Mouse (Mus musculus): ENCODE data around the gene Hist1h2ak. TPM values are rescaled to one million over a fixed set of nuclear protein-coding genes. Genes with fewer than 3 reads are reported as not detected.
A peak's percentile ranks its signal among the peaks of the same experiment; 100 is the strongest.
"Not testable (repeated sequence)": the region's sequence is repeated elsewhere in the genome, so short reads cannot be mapped to it uniquely, and the experiment has no call there.

Hist1h2ak gene
- polyA plus RNA-seq, 2 experiments, result 11.0 to 26.8 TPM

- WGBS, result 2% methylated on average over 44 of the region's 44 CpGs
- H3K27ac ChIP-seq (replicated peaks; ENCODE audit: low read depth, low read length), result peak within 1 kb of the TSS; percentile 92
- ATAC-seq (ENCODE audit: low FRiP score, low read depth) (peak; percentile 17), DNase-seq (ENCODE audit: low spot score) (peak; percentile 90)
- H3K27me3 ChIP-seq (ENCODE audit: control insufficient read depth, insufficient read depth, low read length), result no peaks in the 10 kb centered on the region
- H3K9ac ChIP-seq (ENCODE audit: low read depth, low read length, severe bottlenecking), result peak within 1 kb of the TSS; percentile 78
- peak; percentile 87; the same call in 1 of the 2 replicates for TF ChIP-seq POLR2A (IDR thresholded peaks at IDR 0.05; ENCODE audit: borderline replicate concordance, extremely low read depth, insufficient read depth, insufficient read length)
- peaks cover 12% of the 10 kb centered on the region for H3K4me1 ChIP-seq (ENCODE audit: control insufficient read depth, insufficient read depth, low read length)
- peak within 1 kb of the TSS; percentile 51 for H3K4me3 ChIP-seq (replicated peaks; ENCODE audit: low read length)
- no peaks in the 10 kb centered on the region for H3K9me3 ChIP-seq (ENCODE audit: control insufficient read depth, low read length)
- no peaks in the 10 kb centered on the region for H3K36me3 ChIP-seq (ENCODE audit: control insufficient read depth, insufficient read depth, low read length)
- H3K4me2 ChIP-seq (replicated peaks; ENCODE audit: low read depth, low read length, severe bottlenecking), result peak within 1 kb of the TSS; percentile 75
Observed at GRCm38 (mm10) chr13:21779767-21780731, 26.4 kb upstream of the Hist1h2ak start, which contains the start of gene Hist1h1b. Hist1h1b (minus strand) TSS chr13:21780625.

- ATAC-seq (ENCODE audit: low FRiP score, low read depth) (peak; percentile 81), DNase-seq (ENCODE audit: low spot score) (peak; percentile 98)
- Histone ChIP-seq H3K4me2 (replicated peaks; ENCODE audit: low read depth, low read length, severe bottlenecking) (peak overlapping the region; percentile 75), H3K4me1 (ENCODE audit: control insufficient read depth, insufficient read depth, low read length) (peaks cover 7% of the 10 kb centered on the region), H3K4me3 (replicated peaks; ENCODE audit: low read length) (peak overlapping the region; percentile 51), H3K27me3 (ENCODE audit: control insufficient read depth, insufficient read depth, low read length) (no peaks in the 10 kb centered on the region), H3K27ac (replicated peaks; ENCODE audit: low read depth, low read length) (peak overlapping the region; percentile 92), H3K9ac (ENCODE audit: low read depth, low read length, severe bottlenecking) (peak overlapping the region; percentile 78), H3K9me3 (ENCODE audit: control insufficient read depth, low read length) (no peaks in the 10 kb centered on the region), H3K36me3 (ENCODE audit: control insufficient read depth, insufficient read depth, low read length) (no peaks in the 10 kb centered on the region)
- peak; percentile 90; the same call in 1 of the 2 replicates for TF ChIP-seq POLR2A (IDR thresholded peaks at IDR 0.05; ENCODE audit: borderline replicate concordance, extremely low read depth, insufficient read depth, insufficient read length)
- 3% methylated on average over 33 of the region's 33 CpGs for WGBS
Observed at GRCm38 (mm10) chr13:21778814-21779766, 25.5 kb upstream of the Hist1h2ak start.

DNA sequence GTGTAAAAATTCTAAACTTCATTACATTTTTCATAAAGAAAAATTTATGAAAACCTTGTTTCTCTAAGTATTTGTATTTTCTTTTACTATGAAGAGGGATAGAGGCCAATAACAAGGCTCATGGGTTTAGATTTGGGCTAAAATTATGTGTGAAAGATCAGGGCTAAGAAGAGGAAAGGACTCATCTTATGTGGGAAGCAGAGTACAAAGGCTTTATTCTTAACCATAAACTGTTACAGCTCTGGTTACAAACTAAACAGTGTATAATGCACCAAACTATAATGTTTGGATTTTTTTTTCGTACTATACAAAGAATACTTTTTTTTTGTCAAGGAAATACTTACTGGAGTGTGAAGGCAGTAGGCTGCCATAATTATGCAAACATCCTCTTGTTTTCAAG lies 2.1 kb upstream of the Hist1h2ak start:
- ATAC-seq (ENCODE audit: low FRiP score, low read depth), result no peak
- H3K27ac ChIP-seq (replicated peaks; ENCODE audit: low read depth, low read length), result no peak overlapping the region
- H3K4me2 ChIP-seq (replicated peaks; ENCODE audit: low read depth, low read length, severe bottlenecking), result 0 out of 2 replicates have a peak overlapping the region, but pooled peaks have one; percentile 13

DNA sequence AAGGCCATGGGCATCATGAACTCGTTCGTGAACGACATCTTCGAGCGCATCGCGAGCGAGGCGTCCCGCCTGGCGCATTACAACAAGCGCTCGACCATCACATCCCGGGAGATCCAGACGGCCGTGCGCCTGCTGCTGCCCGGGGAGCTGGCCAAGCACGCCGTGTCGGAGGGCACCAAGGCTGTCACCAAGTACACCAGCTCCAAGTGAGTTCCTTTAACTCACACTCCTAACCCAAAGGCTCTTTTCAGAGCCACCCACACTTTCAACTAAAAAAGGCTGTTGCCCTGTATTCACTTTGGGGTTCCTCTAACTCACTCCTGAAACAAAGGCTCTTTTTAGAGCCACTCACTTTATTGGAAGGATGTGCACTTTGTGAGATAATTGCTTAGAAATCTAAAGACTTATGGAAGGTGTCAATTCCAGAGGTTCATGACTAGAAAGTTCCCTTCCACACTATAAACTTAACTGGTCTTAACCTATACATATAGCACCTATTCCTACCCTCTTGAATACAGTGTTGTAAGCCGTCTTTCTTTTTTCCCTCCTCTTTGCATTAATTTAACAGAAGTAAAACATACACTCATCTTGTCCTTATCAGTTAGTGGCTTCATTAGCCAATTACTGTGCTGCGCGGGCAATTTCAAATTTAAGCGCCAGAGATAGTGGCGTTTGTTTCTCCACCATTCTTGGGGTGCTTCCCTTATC lies 821 bp upstream of the Hist1h2ak start:
- peak overlapping the region; percentile 59 for H3K9ac ChIP-seq (ENCODE audit: low read depth, low read length, severe bottlenecking)
- peak overlapping the region; percentile 43 for H3K4me3 ChIP-seq (replicated peaks; ENCODE audit: low read length)
- WGBS, result under 1% methylated on average over 15 of the region's 26 CpGs
- H3K4me1 ChIP-seq (ENCODE audit: control insufficient read depth, insufficient read depth, low read length), result peaks cover 14% of the 10 kb centered on the region
- H3K9me3 ChIP-seq (ENCODE audit: control insufficient read depth, low read length); H3K36me3 ChIP-seq (ENCODE audit: control insufficient read depth, insufficient read depth, low read length); H3K27me3 ChIP-seq (ENCODE audit: control insufficient read depth, insufficient read depth, low read length); ATAC-seq (ENCODE audit: low FRiP score, low read depth): not testable (repeated sequence)
- peak overlapping the region; percentile 81 for H3K27ac ChIP-seq (replicated peaks; ENCODE audit: low read depth, low read length)
- H3K4me2 ChIP-seq (replicated peaks; ENCODE audit: low read depth, low read length, severe bottlenecking), result peak overlapping the region; percentile 63
- DNase-seq (ENCODE audit: low spot score), result peak; percentile 56

More for the DNA sequence above, 2.1 kb upstream of the Hist1h2ak start:
- no peaks in the 10 kb centered on the region for H3K27me3 ChIP-seq (ENCODE audit: control insufficient read depth, insufficient read depth, low read length)
- no peak for TF ChIP-seq POLR2A (IDR thresholded peaks at IDR 0.05; ENCODE audit: borderline replicate concordance, extremely low read depth, insufficient read depth, insufficient read length)
- H3K9ac ChIP-seq (ENCODE audit: low read depth, low read length, severe bottlenecking), result no peak overlapping the region
- DNase-seq (ENCODE audit: low spot score), result no peak
- WGBS, result 89% methylated on average over 1 of the region's 1 CpGs
- H3K4me1 ChIP-seq (ENCODE audit: control insufficient read depth, insufficient read depth, low read length), result peaks cover 12% of the 10 kb centered on the region
- no peaks in the 10 kb centered on the region for H3K36me3 ChIP-seq (ENCODE audit: control insufficient read depth, insufficient read depth, low read length)
- H3K9me3 ChIP-seq (ENCODE audit: control insufficient read depth, low read length), result no peaks in the 10 kb centered on the region
- no peak overlapping the region for H3K4me3 ChIP-seq (replicated peaks; ENCODE audit: low read length)
